Comparison of ENCODE assay signal across 8 mouse cellular contexts in the genomic region with DNA sequence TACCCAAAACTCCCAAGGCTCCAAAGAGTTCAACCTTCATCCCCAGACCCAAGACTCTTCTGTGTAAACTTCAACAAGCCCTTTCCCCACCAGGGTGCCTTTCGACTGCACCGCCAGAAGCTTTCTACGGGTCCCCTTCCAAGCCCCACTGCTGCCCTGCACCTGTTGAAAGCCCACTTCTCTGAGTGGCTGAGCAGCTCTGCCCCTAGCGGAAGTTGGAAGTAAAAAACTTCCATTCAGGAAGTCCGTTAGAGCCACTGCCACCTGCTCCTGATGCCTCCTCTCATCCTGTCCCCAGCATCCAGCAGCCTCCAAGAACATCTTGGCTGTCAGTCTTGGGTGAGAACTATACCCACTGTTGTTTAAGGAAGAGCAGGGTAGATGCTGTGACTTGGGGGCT. TPM values are rescaled to one million over a fixed set of nuclear protein-coding genes. Genes with fewer than 3 reads are reported as not detected.
DNase-seq lines count a peak whose midpoint lies in the region; ATAC-seq lines count a peak whose summit lies in the region.

A gene (plus strand): TSS at position 250 of the 400 bp plus-strand sequence.

- 2% methylated on average over 5 of the region's 5 CpGs for WGBS in hindbrain, embryonic 15.5 days
- 25% methylated on average over 5 of the region's 5 CpGs for WGBS in liver, embryonic 12.5 days (ENCODE audit: insufficient replicate concordance)
- 12% methylated on average over 5 of the region's 5 CpGs for WGBS in stomach, embryonic 15.5 days

- peak within 1 kb of the TSS; percentile 70 for H3K4me3 ChIP-seq in hindbrain, embryonic 15.5 days
- peak within 1 kb of the TSS; percentile 46 for H3K4me3 ChIP-seq in liver, embryonic 12.5 days
- peak within 1 kb of the TSS; percentile 51 for H3K4me3 ChIP-seq in stomach, embryonic 15.5 days (replicated peaks)

- peak within 1 kb of the TSS; percentile 77 for H3K27ac ChIP-seq in hindbrain, embryonic 15.5 days (replicated peaks)
- no peak within 1 kb of the TSS for H3K27ac ChIP-seq in liver, embryonic 12.5 days
- H3K27ac ChIP-seq in stomach, embryonic 15.5 days, result no peak within 1 kb of the TSS

- no peaks in the 10 kb centered on the region for H3K36me3 ChIP-seq in hindbrain, embryonic 15.5 days
- H3K36me3 ChIP-seq in liver, embryonic 12.5 days, result no peaks in the 10 kb centered on the region
- no peaks in the 10 kb centered on the region for H3K36me3 ChIP-seq in stomach, embryonic 15.5 days

- H3K27me3 ChIP-seq in hindbrain, embryonic 15.5 days, result no peaks in the 10 kb centered on the region
- H3K27me3 ChIP-seq in liver, embryonic 12.5 days (replicated peaks), result peaks cover 45% of the 10 kb centered on the region
- peaks cover 39% of the 10 kb centered on the region for H3K27me3 ChIP-seq in stomach, embryonic 15.5 days (replicated peaks)

- peak within 1 kb of the TSS; percentile 79 for H3K9ac ChIP-seq in hindbrain, embryonic 15.5 days
- H3K9ac ChIP-seq in liver, embryonic 12.5 days, result no peak within 1 kb of the TSS
- no peak within 1 kb of the TSS for H3K9ac ChIP-seq in stomach, embryonic 15.5 days

- no peaks in the 10 kb centered on the region for H3K9me3 ChIP-seq in hindbrain, embryonic 15.5 days
- no peaks in the 10 kb centered on the region for H3K9me3 ChIP-seq in liver, embryonic 12.5 days (replicated peaks)
- H3K9me3 ChIP-seq in stomach, embryonic 15.5 days, result no peaks in the 10 kb centered on the region

- ATAC-seq in CD4-positive, CD25-positive, alpha-beta regulatory T cell, adult 4 months, result no peak
- ATAC-seq in hindbrain, embryonic 15.5 days (ENCODE audit: low FRiP score, low read depth), result no peak
- no peak for ATAC-seq in liver, embryonic 12.5 days
- no peak for ATAC-seq in stomach, embryonic 15.5 days (ENCODE audit: insufficient read depth, low FRiP score, low read depth)

- H3K4me2 ChIP-seq in hindbrain, embryonic 15.5 days, result peak within 1 kb of the TSS; percentile 85
- peak within 1 kb of the TSS; percentile 68 for H3K4me2 ChIP-seq in liver, embryonic 12.5 days
- H3K4me2 ChIP-seq in stomach, embryonic 15.5 days, result peak within 1 kb of the TSS; percentile 94

- DNase-seq in CD4-positive, CD25-positive, alpha-beta regulatory T cell, adult 2 months (ENCODE audit: low read depth, low spot score), result peak; percentile 5
- peak; percentile 57 for DNase-seq in right cerebral cortex, postnatal 4 days
- DNase-seq in right cerebral cortex, postnatal 36 days (ENCODE audit: low spot score in 2 of 2), result no peak
- DNase-seq in spleen, adult 18-20 months, result no peak

- H3K4me1 ChIP-seq in hindbrain, embryonic 15.5 days (replicated peaks), result peaks cover 41% of the 10 kb centered on the region
- 0 out of 2 replicates have a peak, but pooled peaks cover 5% of the 10 kb centered on the region for H3K4me1 ChIP-seq in liver, embryonic 12.5 days
- H3K4me1 ChIP-seq in stomach, embryonic 15.5 days, result peaks cover 6% of the 10 kb centered on the region; the same call in 1 of the 2 replicates

RNA-seq across cellular contexts. Expression of the gene that starts here (rescaled TPM):
- not detected for polyA plus RNA-seq in CD4-positive, CD25-positive, alpha-beta regulatory T cell, adult 4 months (2017; shearing (Covaris generic))
- polyA plus RNA-seq in hindbrain, embryonic 15.5 days (2015; fragmentation: Nextera tagmentation; extraction: Ambion mirVana), result 93.2 and 95.6 TPM in 2 replicates
- polyA plus RNA-seq in liver, embryonic 12.5 days (2016; fragmentation: Nextera tagmentation; extraction: Ambion mirVana), result 0.49 and 0.90 TPM in 2 replicates
- polyA plus RNA-seq in stomach, embryonic 15.5 days (2015; fragmentation: Nextera tagmentation; extraction: Ambion mirVana), result 2.8 and 2.9 TPM in 2 replicates

Comparison
In these comparisons a context has a peak if more than half of its experiments do, and no peak if none do; other contexts are left out.
1. RNA of the gene that starts here (polyA plus RNA-seq): 93.2 to 95.6 TPM in hindbrain, embryonic 15.5 days; 2.8 to 2.9 TPM in stomach, embryonic 15.5 days, 0.49 to 0.90 TPM in liver, embryonic 12.5 days and not detected in CD4-positive, CD25-positive, alpha-beta regulatory T cell, adult 4 months; every median in the first group is over 10 times any median in the second.
2. DNase-seq: peak in CD4-positive, CD25-positive, alpha-beta regulatory T cell, adult 2 months (single experiment) and right cerebral cortex, postnatal 4 days (single experiment); none in right cerebral cortex, postnatal 36 days (0 of 2) and spleen, adult 18-20 months (0 of 2).
3. Peak in every context shown above with its lines, with median percentiles within 50 percentile points of each other: H3K4me2 ChIP-seq and H3K4me3 ChIP-seq.